Mouse (Mus musculus): ENCODE measurements around the gene Myh14.

Gene Myh14

GRCm38 (mm10) chr7:44674511-44674910 is 3.9 kb upstream of the Myh14 start:
- ATAC-seq (ENCODE audit: insufficient number of reproducible peaks, low FRiP score, low TSS enrichment), result no peak

- no peak for ATAC-seq (ENCODE audit: insufficient number of reproducible peaks, low FRiP score, low TSS enrichment)
Observed at GRCm38 (mm10) chr7:44672193-44672592, 1.6 kb upstream of the Myh14 start.

GRCm38 (mm10) chr7:44669103-44669502 is 1.5 kb downstream of the Myh14 start:
- ATAC-seq (ENCODE audit: insufficient number of reproducible peaks, low FRiP score, low TSS enrichment), result no peak

GRCm38 (mm10) chr7:44667996-44668738 is 2.5 kb downstream of the Myh14 start:
- no peak for ATAC-seq (ENCODE audit: insufficient number of reproducible peaks, low FRiP score, low TSS enrichment)

- ATAC-seq (ENCODE audit: insufficient number of reproducible peaks, low FRiP score, low TSS enrichment), result no peak
Observed at GRCm38 (mm10) chr7:44666462-44666861, 4.2 kb downstream of the Myh14 start.

GRCm38 (mm10) chr7:44664731-44665130 is 5.9 kb downstream of the Myh14 start:
- no peak for ATAC-seq (ENCODE audit: insufficient number of reproducible peaks, low FRiP score, low TSS enrichment)

GRCm38 (mm10) chr7:44663546-44663945 is 7.1 kb downstream of the Myh14 start:
- ATAC-seq (ENCODE audit: insufficient number of reproducible peaks, low FRiP score, low TSS enrichment), result no peak

- ATAC-seq (ENCODE audit: insufficient number of reproducible peaks, low FRiP score, low TSS enrichment), result no peak
Observed at GRCm38 (mm10) chr7:44662569-44662968, 8.1 kb downstream of the Myh14 start.

GRCm38 (mm10) chr7:44662168-44662567 is 8.5 kb downstream of the Myh14 start:
- no peak for ATAC-seq (ENCODE audit: insufficient number of reproducible peaks, low FRiP score, low TSS enrichment)

GRCm38 (mm10) chr7:44661219-44661618 is 9.4 kb downstream of the Myh14 start:
- no peak for ATAC-seq (ENCODE audit: insufficient number of reproducible peaks, low FRiP score, low TSS enrichment)

GRCm38 (mm10) chr7:44655504-44655903 is 15.1 kb downstream of the Myh14 start:
- no peak for ATAC-seq (ENCODE audit: insufficient number of reproducible peaks, low FRiP score, low TSS enrichment)

GRCm38 (mm10) chr7:44653773-44654172 is 16.9 kb downstream of the Myh14 start:
- no peak for ATAC-seq (ENCODE audit: insufficient number of reproducible peaks, low FRiP score, low TSS enrichment)

- no peak for ATAC-seq (ENCODE audit: insufficient number of reproducible peaks, low FRiP score, low TSS enrichment)
Observed at GRCm38 (mm10) chr7:44651416-44651815, 19.2 kb downstream of the Myh14 start.

GRCm38 (mm10) chr7:44649990-44650389 is 20.7 kb downstream of the Myh14 start:
- no peak; the same call in 1 of the 2 replicates for ATAC-seq (ENCODE audit: insufficient number of reproducible peaks, low FRiP score, low TSS enrichment)

- ATAC-seq (ENCODE audit: insufficient number of reproducible peaks, low FRiP score, low TSS enrichment), result no peak
Observed at GRCm38 (mm10) chr7:44649094-44649610, 21.5 kb downstream of the Myh14 start.

- ATAC-seq (ENCODE audit: insufficient number of reproducible peaks, low FRiP score, low TSS enrichment), result no peak
Observed at GRCm38 (mm10) chr7:44647729-44648128, 22.9 kb downstream of the Myh14 start.

- ATAC-seq (ENCODE audit: insufficient number of reproducible peaks, low FRiP score, low TSS enrichment), result no peak
Observed at GRCm38 (mm10) chr7:44647042-44647724, 23.5 kb downstream of the Myh14 start.

- peak; percentile 34; the same call in 1 of the 2 replicates for ATAC-seq (ENCODE audit: insufficient number of reproducible peaks, low FRiP score, low TSS enrichment)
Observed at GRCm38 (mm10) chr7:44645951-44646350, 24.7 kb downstream of the Myh14 start.

- ATAC-seq (ENCODE audit: insufficient number of reproducible peaks, low FRiP score, low TSS enrichment), result no peak
Observed at GRCm38 (mm10) chr7:44645256-44645655, 25.4 kb downstream of the Myh14 start.

- no peak for ATAC-seq (ENCODE audit: insufficient number of reproducible peaks, low FRiP score, low TSS enrichment)
Observed at GRCm38 (mm10) chr7:44641887-44642286, 28.8 kb downstream of the Myh14 start.

GRCm38 (mm10) chr7:44640843-44641605 is 29.6 kb downstream of the Myh14 start:
- no peak for ATAC-seq (ENCODE audit: insufficient number of reproducible peaks, low FRiP score, low TSS enrichment)
